Mouse (Mus musculus): ENCODE measurements around the gene Rpl36al. TPM values are rescaled to one million over a fixed set of nuclear protein-coding genes. Genes with fewer than 3 reads are reported as not detected.

Rpl36al gene
- polyA plus RNA-seq, 1 experiment from 2014 or later: 542 TPM

DNA sequence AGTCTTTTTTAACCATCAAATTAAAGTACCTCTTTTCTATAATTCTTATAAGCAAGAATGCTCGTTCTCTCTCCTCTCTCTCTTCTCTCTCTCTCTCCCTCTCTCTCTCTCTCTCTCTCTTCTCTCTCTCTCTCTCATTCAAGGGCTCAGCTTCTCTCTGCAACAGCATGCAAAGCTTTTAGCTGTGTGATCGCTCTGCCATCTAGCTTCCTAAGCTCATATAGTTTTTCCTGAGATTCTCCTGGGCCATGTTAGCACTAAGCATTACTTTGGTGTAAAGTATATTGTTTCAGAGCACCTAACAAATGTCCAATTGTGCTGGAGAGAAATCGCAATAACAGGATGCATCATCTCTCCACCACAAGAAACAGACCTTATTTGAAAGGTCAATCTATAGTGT lies 44.7 kb downstream of the Rpl36al start:
- H3K27ac ChIP-seq (replicated peaks): no peak overlapping the region
- H3K36me3 ChIP-seq: no peaks in the 10 kb centered on the region
- no peaks in the 10 kb centered on the region for H3K27me3 ChIP-seq (ENCODE audit: low read depth, poor library complexity, severe bottlenecking)
- H3K4me3 ChIP-seq: no peak overlapping the region
- WGBS: 88% methylated on average over 3 of the region's 3 CpGs
- peaks cover 9% of the 10 kb centered on the region; the same call in 1 of the 2 replicates for H3K4me1 ChIP-seq
- no peaks in the 10 kb centered on the region for H3K9me3 ChIP-seq (replicated peaks)
- no peak for DNase-seq (ENCODE audit: low spot score)

Small RNA genes lying within 50 kb of the gene (microRNA-seq; reads per million reads assigned to microRNA genes)
- gene Gm47287 (not detected), gene Gm47295 (1.5 reads per million)

Other genes with a start within 250 kb of the Rpl36al start
- gene Rps29, start 24.9 kb downstream of the Rpl36al start, polyA plus RNA-seq (2016; fragmentation: Nextera tagmentation; extraction: Ambion mirVana): 1,159 and 1,322 TPM in 2 replicates
- gene Lrr1, start 15.3 kb downstream of the Rpl36al start, polyA plus RNA-seq (2016; fragmentation: Nextera tagmentation; extraction: Ambion mirVana): 33.3 and 35.8 TPM in 2 replicates
- gene Mgat2, start 74 bp upstream of the Rpl36al start, polyA plus RNA-seq (2016; fragmentation: Nextera tagmentation; extraction: Ambion mirVana): 32.6 and 34.3 TPM in 2 replicates
- gene Gm49383, start 13.0 kb upstream of the Rpl36al start, polyA plus RNA-seq (2016; fragmentation: Nextera tagmentation; extraction: Ambion mirVana): 49.8 and 57.0 TPM in 2 replicates
- 17.0 TPM in 2 replicates for gene Dnaaf2, start 14.3 kb upstream of the Rpl36al start, polyA plus RNA-seq (2016; fragmentation: Nextera tagmentation; extraction: Ambion mirVana)
- gene Gm49384, start 20.2 kb upstream of the Rpl36al start, polyA plus RNA-seq (2016; fragmentation: Nextera tagmentation; extraction: Ambion mirVana): 43.8 and 51.4 TPM in 2 replicates
- gene Pole2, start 44.1 kb upstream of the Rpl36al start, polyA plus RNA-seq (2016; fragmentation: Nextera tagmentation; extraction: Ambion mirVana): 28.8 and 34.5 TPM in 2 replicates
- gene Klhdc1, start 57.1 kb upstream of the Rpl36al start, polyA plus RNA-seq (2016; fragmentation: Nextera tagmentation; extraction: Ambion mirVana): 2.5 and 3.1 TPM in 2 replicates
- gene Klhdc2, start 112.6 kb upstream of the Rpl36al start, polyA plus RNA-seq (2016; fragmentation: Nextera tagmentation; extraction: Ambion mirVana): 208 and 218 TPM in 2 replicates
- 96.6 and 97.2 TPM in 2 replicates for gene Nemf, start 173.1 kb upstream of the Rpl36al start, polyA plus RNA-seq (2016; fragmentation: Nextera tagmentation; extraction: Ambion mirVana)
- gene Arf6, start 188.1 kb upstream of the Rpl36al start, polyA plus RNA-seq (2016; fragmentation: Nextera tagmentation; extraction: Ambion mirVana): 32.2 and 34.4 TPM in 2 replicates
- 1.2 and 1.3 TPM in 2 replicates for gene Gm9887, start 188.4 kb upstream of the Rpl36al start, polyA plus RNA-seq (2016; fragmentation: Nextera tagmentation; extraction: Ambion mirVana)